Mouse (Mus musculus): ENCODE measurements around the gene Msh5.

Gene Msh5

GRCm38 (mm10) chr17:35046681-35047455 lies at the start of gene Msh5:
Gene Msh5 (minus strand): TSS chr17:35046745.
- peak; percentile 97 for DNase-seq (ENCODE audit: low spot score)

DNA sequence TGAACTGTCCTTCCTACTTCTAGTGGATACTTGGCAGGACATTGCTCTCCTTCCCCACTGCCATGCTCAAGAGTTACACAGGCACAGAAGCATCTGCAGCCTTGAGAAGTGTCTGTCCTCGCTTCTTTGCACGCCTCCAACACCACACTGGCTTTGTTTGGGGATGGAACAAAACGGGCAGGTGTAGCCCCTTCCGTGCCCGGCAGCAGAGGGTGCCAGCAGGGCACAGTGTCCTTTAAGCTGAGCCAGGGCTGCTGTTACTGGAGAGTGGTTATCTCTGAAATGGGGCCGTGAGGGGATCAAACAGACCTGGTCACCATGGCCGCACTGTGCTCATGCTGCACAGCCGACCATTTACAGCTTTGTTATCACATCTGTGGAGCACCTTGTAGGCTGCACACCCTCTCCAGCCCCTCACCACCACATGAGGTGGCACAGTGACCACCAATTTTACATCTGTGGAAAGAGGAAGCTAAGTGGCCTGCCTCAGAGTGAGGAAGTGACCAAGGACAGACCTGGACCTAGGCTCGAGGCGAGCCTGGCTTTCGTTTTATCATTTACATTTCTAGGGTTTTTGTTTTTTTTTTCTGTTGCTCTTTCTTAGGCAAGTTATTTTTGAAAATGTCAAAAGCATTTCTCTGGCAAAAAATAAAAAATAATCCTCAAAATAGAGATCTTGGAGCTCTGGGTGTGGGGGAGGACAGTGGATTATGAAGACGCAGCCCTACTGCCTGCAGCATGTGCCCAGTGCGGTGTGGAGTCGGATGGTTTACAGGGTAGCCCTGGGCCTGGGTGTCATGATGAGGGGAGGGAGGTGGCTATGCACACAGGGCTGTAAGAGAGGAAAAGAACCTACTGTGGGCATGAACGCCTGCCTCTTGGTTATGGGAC lies 48.2 kb upstream of the Msh5 start:
- no peak for DNase-seq (ENCODE audit: low spot score)

- DNase-seq (ENCODE audit: low spot score): no peak
These were observed 46.1 kb upstream of the Msh5 start for GRCm38 (mm10) chr17:35092403-35093198.

DNA sequence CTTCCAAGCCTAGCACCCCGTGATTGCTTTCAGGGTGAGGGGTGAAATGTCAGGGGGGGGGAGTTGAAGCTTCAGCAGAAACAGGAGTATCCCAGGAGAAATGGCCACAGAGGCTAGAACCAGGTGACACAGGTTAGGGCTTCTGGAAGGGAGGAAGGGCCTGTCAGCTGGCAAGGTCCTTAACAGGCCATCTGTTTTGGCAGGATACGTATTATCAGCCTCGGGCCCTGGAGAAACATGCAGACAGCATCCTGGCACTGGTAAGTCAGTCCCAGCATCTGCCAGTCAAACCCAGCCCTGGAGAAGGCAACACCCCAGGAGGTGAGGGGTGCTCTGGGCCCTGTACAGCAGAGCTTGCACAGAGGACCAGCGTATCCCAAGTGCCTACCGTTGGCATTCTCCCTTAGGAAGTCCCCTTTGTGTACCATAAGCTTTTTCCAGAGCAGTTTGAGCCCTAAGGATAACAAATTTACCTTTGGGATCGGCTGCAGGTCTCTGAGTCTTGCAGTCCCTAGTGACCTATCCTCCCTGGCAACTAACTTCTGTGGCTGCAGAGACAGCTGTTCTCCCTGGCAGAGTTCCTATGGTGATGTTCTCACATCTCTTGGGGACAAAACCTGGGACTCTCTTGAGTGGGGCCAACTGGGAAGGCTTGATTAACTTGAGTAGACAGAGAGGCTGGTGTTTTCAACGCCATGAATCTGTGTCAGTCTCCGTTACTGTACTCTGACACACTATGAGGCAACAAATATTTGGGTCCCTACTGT lies 43.8 kb upstream of the Msh5 start:
- peak; percentile 67 for DNase-seq (ENCODE audit: low spot score)

DNA sequence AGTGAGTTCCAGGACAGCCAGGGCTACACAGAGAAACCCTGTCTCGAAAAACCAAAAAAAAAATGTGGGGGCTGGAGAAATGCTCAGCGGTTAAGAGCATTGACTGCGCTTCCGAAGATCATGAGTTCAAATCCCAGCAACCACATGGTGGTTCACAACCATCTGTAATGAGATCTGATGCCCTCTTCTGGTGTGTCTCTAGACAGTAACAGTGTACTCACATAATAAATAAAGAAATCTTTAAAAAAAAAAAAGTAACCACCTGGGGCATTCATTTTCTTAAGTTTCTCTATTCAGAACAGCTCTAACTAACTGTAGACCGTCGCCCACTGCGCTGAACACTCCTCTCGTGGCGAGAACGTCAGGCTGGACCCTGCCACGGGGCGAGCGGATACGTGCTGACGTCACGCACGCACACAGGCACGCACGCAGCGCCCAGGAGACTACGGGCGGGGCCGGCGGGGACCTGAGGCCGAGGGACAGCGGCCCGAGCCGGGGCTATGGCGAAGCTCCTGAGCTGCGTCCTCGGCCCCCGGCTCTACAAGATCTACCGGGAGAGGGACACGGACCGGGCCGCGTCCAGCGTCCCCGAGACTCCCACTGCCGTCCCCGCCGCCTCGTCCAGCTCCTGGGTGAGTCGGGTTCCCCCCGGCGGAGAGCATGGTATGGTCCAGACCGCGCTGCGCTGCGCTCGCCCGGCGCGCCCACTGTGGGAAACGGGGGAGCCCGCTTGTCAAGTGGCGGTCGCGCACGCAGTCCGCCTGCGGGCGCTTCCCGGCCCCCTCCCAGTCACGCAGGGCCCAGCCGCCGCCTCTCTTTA lies 42.5 kb upstream of the Msh5 start, which contains the start of gene Abhd16a:
Gene Abhd16a, plus strand, starts transcription at position 439 of the 820 bp plus-strand sequence.
- DNase-seq (ENCODE audit: low spot score): peak; percentile 90

- DNase-seq (ENCODE audit: low spot score): no peak
These were observed 41.6 kb upstream of the Msh5 start for GRCm38 (mm10) chr17:35088151-35088550.

- DNase-seq (ENCODE audit: low spot score): no peak
These were observed 38.8 kb upstream of the Msh5 start, which contains the start of gene Ly6g6f for GRCm38 (mm10) chr17:35085208-35085865. Gene Ly6g6f (minus strand): TSS chr17:35085610.

DNA sequence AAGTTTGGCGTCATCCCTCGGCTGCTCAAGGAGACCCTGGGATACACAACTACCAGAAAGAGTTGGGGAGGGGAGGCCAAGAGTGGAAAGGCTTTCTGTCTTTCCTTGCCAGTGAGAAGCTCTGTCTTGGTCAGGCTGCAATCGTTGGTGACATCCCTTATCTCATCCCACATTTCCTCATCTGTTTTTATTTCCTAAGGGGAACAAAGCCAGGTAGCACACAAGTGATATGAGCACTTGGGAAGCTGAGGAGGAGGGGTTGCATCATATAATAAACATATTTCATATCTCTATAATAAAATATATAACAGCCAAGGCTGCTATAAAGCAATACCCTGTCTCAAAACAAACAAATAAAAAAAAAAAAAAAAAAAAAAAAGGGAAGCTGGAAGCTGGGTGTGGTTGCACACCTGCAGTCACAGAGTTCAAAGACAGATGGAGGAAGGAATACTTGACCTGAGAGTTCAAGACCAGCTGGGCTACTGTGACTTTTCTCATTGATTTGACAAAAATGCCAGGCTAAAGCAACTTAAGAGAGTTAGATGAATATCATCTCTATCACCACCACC lies 37.5 kb upstream of the Msh5 start:
- no peak for DNase-seq (ENCODE audit: low spot score)

- DNase-seq (ENCODE audit: low spot score): no peak
These were observed 36.5 kb upstream of the Msh5 start for GRCm38 (mm10) chr17:35082841-35083576.

GRCm38 (mm10) chr17:35080710-35081109 lies 34.2 kb upstream of the Msh5 start:
- no peak for DNase-seq (ENCODE audit: low spot score)

- peak; percentile 45 for DNase-seq (ENCODE audit: low spot score)
These were observed 33.7 kb upstream of the Msh5 start for GRCm38 (mm10) chr17:35080248-35080647.

DNA sequence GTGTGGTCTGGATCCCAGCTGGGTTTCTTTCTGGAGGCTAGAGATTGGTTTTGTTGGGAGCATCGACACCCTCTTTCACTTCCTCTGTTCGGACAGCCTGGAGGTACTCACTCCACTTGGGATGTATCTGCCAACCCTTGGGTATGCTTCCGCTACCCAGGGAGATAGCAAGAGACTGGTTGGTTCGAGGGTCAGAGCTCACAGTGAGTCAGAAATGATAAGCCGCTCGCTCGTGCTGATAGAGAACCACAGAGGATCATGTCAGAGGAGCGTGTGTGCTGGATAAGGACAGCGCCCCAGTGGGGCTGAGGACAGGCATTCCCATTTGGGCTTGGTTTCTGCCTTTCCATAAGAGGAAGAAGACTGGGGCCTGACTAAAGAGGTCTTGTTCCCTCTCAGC lies 33.2 kb upstream of the Msh5 start:
- DNase-seq (ENCODE audit: low spot score): peak; percentile 80

DNA sequence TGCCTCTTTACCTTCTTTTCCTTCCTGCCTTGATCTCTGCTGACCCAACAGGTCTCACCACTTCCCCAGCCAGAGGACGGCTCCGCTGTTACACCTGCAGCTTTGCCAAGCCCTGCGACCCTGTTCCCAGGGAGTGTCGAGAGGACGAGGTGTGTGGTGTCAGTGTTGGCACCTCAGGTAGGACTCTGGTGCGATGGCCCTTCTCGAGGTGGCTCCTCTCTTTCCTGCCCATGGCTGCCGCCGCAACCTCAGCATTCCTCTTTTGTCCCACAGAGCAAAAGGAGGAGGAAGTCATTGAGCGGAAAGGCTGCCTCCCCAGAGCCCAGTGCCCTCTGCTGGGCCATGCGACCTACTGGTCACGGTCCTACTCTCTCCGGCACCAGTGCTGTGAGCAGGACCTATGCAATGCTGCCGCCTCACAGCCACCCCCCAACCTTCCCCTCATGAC lies 31.3 kb upstream of the Msh5 start, which contains the start of gene Ly6g6d:
Gene Ly6g6d, minus strand, starts transcription at position 280 of the 448 bp plus-strand sequence.
- DNase-seq (ENCODE audit: low spot score): no peak

GRCm38 (mm10) chr17:35077285-35077684 lies 30.7 kb upstream of the Msh5 start:
- DNase-seq (ENCODE audit: low spot score): no peak

DNA sequence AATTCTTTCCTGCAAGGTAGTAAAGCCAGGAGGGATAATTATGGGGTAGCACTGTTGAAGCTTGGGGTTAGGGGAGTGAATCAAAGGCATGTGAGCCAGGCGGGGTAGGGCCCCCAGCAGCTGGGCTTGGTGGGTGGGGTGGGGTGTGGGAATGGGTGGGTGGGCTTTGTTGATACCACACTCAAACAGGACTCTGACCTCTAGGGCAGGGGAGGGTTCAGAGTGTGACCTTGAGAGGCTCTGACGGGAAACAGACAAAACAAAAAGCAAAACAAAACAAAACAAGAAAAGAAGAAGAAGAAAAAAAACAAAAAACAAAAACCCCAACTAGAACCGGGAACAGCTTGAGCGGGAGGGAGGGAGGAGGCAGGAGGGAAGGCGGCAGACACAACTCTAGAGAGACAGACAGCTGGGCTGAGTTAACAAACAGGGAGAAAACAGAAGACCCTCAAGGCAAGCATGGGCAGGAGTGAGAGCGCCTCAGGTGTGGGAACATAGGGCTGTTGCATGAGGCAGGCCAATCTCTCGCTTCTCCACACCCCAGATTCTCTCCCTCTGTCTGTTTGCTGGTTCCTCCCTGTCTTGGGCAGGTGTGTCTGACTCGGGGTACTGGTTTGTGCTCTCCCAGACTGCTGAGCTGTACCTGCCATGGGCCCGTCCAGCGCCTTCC lies 30.1 kb upstream of the Msh5 start, which contains the start of gene Ly6g6e:
Gene Ly6g6e, plus strand, starts transcription at position 396 of the 670 bp plus-strand sequence.
- DNase-seq (ENCODE audit: low spot score): no peak

GRCm38 (mm10) chr17:35074097-35074496 lies 27.6 kb upstream of the Msh5 start:
- no peak for DNase-seq (ENCODE audit: low spot score)

GRCm38 (mm10) chr17:35071454-35071853 lies 24.9 kb upstream of the Msh5 start:
- DNase-seq (ENCODE audit: low spot score): no peak

Data from c-Kit-positive CD71-positive TER-119-positive erythroid progenitor cells, embryonic 14.5 days (primary cell).